Mouse (Mus musculus) kidney, adult 2 months (tissue): ENCODE measurements at regions not wholly inside any gene's neighbourhood (a gene's known extent, or its start where the extent isn't known, plus 50 kb on each side); places are given as distances from the start of the nearest gene placed in this dataset.

ENCODE experiments used
- CTCF ChIP-seq: fragments of 200-500 bp; conservative IDR thresholded peaks from 2 replicates; pipeline ENCODE4 v1.5.1; 2011; ENCODE audit warnings: low read depth, mild to moderate bottlenecking, control low read depth, low read length, moderate library complexity, mixed read lengths; ENCODE audit not compliant: insufficient read depth, insufficient read length
- POLR2A ChIP-seq: fragments of 200-500 bp; IDR thresholded peaks from one replicate; pipeline ENCODE4 v1.6.1; 2011; ENCODE audit warnings: low read depth, low read length, control low read depth

DNA sequence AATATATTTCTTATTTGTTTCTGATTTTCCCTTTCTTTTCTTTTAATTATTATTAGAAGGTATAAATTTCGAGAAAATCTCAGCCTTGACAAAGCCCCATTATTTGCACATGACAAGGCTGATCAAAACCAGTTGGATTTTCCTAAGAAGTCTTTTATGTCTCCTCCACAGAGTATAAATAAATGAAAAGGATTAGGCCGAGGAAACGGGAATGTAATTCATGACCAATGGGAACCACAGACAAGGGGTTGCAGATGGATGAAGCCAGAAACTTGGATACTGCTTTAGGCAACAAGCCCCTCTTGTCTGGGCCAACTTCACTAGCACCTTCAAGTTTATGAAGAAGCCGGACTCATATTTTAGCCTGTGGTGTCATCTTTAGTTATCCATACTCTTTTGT lies 542.4 kb downstream of the Epha4 start:
- no peak for TF ChIP-seq POLR2A
- no peak for TF ChIP-seq CTCF
